Mouse (Mus musculus) megakaryocyte progenitor cell, adult 5-6 weeks (primary cell): ENCODE measurements around the gene Zfp689. TPM values are rescaled to one million over a fixed set of nuclear protein-coding genes. Genes with fewer than 3 reads are reported as not detected.
"Not testable (repeated sequence)": the region's sequence is repeated elsewhere in the genome, so short reads cannot be mapped to it uniquely, and the experiment has no call there.

Experiments used
- ATAC-seq: replicated peaks from 2 replicates; pipeline ENCODE4 v1.8.0; 2016; ENCODE audit warnings: mild to moderate bottlenecking, moderate TSS enrichment, inconsistent platforms; ENCODE audit not compliant: poor library complexity
- total RNA-seq, 2 experiments: library from RNA; stranded (forward) in 1 of 2; stranded (reverse) in 1 of 2; fragments of 157-497, 149-512 nt in 1 of 2; fragments of 200-1000 nt in 1 of 2; gene quantifications; 2 replicates each; pipeline versions ENCODE4 v1.2.3 to v1.2.4; 2015 to 2017

Gene Zfp689
- total RNA-seq (2015) (2.2 and 2.3 TPM in 2 replicates), total RNA-seq (2017) (1.2 and 3.0 TPM in 2 replicates)

DNA sequence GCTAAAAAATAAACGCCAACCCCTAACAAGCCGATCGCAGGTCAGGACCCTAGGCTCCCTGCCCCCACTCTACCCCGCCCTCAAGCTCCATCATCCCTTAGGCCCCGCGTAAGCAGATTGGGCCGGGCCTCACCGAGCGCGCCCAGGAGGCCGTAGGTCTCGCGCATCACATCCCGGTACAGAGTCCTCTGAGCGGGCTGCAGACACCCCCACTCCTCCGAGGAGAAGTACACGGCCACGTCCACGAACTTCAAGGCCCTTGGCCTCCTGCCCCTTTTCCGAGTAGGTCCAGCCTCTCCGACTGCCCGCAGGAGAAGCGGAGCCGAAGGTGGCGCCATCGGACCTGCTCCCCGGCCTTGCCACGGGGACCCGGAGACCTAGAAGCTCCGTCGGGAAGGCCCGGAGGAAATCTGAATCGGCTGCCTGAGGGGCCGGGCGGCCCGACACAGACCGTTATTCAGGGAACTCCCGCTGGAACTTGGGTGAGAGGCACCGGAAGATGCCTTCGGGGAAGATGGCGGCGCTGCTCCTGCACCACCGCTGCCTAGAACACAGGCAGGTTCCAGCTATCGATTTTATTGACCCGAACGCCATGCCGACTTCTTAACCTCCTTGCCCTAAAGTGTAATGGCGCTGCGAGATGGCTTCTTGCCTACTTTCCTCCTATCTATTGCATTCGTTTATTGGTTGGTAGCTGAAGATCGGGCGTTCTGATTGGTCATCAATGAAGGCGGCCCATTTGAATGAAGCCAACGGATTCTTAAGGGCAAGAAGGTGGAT lies at the start of gene Zfp689:
TSS of gene Zfp689 (minus strand) at position 638 of the 780 bp plus-strand sequence.
- ATAC-seq = peak; percentile 96

DNA sequence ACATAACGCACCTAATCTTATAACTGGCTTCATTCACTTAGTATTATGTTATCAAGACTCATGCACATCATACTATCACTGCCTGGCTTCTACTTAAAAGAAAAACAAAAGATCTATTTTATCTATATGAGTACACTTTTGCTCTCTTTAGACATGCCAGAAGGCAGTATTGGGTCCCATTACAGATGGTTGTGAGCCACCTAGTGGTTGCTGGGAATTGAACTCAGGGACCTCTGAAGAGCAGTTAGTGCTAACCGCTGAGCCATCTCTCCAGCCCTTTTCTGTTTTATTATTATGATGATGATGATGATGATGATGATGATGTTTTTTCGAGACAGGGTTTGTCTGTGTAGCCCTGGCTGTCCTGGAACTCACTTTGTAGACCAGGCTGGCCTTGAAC lies 49.4 kb upstream of the Zfp689 start:
- peak; percentile 52 for ATAC-seq

DNA sequence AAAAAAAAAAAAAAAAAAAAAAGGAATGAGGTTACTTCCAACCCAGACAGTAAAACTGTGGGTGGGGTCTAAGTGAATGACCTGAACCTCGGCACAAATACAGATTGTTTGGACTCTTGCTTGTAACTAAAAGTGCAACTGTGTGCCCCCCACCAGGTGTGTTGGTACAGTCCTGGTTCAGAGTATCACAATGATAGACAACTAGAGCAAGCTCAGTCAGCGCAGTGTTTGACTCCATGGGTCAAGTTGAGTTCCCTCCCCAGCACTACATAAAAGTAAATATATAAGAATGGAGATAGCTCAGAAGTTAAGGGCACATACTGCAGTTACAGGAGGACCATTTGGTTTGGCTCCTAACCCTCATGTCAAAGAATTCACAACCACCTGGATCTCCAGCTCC lies 48.4 kb upstream of the Zfp689 start:
- no peak for ATAC-seq

DNA sequence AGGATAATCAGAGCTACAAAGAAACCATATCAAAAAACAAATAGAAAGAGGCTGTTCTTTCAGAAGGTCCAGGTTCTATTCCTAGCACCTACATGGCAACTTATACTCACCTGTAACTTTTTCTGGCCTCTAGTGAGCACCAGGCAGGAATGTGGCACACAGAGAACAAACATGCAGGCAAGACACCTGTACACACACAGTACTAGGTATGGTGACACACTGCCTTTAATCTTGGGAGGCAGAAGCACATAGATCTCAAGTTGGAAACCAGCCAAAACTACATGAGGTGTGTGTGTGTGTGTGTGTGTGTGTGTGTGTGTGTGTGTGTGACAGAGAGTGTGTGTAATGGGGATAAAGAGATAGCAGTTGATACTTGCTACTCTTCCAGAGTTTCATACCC lies 45.7 kb upstream of the Zfp689 start:
- ATAC-seq = no peak; the same call in 1 of the 2 replicates

DNA sequence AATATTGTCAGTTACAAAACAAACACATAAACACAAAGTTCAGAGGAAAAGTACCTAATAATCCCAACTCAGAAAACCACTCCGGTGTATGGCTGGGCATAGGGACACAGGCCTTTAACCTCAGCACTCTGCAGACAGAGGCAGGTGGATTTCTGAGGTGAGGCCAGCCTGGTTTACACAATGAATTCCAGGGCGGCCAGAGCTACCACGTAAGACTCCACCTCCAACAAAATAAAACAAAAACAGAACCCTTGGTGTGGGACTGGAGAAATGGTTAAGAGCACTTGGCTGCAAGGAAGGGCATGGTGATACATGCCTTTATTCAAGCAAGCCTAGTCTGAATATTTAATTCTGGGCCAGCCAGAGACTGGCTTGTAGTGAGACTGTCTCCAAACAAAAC lies 42.9 kb upstream of the Zfp689 start:
- no peak for ATAC-seq

DNA sequence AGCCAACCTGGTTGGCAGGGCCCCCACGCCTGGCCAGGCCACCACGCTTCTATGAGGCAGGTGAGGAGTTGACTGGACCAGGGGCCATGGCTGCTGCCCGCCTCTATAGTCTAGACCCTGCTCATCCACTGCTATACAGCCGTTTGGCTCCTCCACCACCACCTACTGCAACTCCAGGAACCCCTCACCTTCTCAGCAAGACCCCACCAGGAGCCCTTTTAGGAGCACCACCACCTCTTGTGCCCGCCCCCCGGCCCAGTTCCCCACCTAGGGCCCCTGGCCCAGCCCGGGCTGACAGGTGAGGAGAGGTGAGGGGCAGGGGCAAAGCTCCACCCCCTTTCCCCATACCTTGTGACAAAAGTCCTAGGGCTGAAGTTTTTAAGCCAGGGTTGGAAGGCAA lies 41.0 kb upstream of the Zfp689 start:
- no peak for ATAC-seq

DNA sequence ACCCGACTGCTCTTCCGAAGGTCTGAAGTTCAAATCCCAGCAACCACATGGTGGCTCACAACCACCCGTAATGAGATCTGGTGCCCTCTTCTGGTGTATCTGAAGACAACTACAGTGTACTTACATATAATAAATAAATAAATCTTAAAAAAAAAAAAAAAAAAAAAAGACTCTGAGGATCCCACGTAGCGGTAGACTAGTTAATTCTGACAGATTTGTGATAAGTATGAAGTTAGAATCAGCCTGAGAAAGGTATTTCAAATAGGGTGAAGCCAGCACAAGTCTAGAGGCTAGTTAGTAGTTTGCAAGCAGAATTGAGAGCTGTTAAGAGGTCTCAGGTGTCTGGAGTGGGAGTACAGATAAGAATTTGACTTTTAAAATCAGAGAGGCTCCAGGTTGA lies 39.4 kb upstream of the Zfp689 start:
- ATAC-seq = not testable (repeated sequence)

DNA sequence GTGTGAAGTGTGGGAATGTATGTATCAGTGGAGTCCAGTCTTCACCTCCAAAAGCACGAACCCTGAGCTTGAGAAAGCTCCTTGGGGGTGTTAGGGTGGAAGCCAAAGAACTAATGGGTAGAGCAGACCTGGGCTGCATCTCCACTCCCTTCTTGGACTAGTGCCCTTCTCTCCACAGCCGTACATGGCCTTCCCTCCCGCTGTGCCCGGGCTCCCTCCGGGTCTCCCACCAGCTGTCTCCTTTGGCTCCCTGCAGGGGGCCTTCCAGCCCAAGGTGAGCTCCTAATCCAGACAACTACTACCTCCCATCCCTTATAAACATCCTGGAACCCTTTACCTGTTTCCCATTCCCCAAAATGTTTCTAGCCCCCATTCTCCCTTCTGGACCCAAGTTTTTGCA lies 36.5 kb upstream of the Zfp689 start:
- ATAC-seq = no peak

DNA sequence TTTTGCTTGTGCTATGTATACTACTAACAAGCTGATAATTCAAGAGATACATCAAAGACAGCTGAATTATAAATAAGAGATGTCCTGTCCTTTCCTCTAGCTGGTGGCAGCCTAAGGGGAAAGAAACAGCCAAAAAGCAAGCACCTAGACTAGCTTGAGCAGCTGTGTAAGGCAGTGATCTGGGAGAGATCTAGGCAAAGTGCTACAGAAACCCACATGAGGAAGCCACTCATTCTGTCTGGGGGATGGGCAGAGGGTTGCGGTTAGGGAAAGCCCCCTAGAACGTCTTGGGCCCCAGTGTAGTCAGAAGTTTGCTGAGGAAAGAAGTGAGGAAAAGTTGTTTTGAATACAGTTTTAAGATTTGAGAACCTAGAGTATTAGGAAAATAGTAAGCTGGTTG lies 31.4 kb upstream of the Zfp689 start:
- no peak for ATAC-seq

DNA sequence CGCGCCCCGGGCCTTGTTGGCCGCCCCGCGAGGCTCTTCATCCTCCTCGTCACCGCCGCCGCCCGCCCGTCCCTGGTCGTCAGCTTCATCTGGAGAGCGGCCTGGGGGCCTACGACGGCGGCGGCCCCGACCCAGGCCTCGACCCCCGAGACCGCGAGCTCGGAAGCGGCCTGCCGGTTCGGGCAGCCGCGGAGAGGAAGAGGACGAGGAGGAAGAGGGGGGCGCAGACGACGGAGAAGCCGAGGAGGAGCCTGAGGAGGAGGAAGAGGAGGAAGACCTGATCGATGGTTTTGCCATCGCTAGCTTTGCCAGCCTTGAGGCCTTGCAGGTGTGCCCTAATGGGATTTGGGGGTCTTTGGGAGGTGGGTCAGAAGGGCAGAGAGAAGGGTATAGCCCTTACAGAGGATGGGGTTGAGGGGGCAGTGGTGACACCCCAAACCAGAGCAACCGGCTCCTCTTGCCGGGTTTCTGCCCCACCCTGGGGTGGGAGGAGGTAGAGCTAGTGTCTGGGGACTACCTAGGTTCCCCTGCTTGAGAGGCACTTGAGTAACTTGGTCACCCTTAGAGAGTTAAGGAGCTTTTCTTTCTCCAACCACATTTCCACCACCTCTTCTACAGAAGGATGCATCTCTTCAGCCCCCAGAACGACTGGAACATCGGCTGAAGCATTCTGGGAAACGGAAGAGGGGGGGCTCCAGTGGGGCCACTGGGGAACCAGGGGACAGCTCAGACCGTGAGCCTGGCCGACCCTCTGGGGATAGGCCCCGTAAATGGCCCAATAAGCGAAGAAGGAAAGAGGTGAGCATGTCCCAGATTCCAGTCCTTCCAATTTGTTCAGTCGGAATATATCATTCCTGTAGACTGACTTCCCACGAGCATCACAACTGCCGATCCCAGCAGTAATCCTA lies 30.6 kb upstream of the Zfp689 start:
- no peak for ATAC-seq

DNA sequence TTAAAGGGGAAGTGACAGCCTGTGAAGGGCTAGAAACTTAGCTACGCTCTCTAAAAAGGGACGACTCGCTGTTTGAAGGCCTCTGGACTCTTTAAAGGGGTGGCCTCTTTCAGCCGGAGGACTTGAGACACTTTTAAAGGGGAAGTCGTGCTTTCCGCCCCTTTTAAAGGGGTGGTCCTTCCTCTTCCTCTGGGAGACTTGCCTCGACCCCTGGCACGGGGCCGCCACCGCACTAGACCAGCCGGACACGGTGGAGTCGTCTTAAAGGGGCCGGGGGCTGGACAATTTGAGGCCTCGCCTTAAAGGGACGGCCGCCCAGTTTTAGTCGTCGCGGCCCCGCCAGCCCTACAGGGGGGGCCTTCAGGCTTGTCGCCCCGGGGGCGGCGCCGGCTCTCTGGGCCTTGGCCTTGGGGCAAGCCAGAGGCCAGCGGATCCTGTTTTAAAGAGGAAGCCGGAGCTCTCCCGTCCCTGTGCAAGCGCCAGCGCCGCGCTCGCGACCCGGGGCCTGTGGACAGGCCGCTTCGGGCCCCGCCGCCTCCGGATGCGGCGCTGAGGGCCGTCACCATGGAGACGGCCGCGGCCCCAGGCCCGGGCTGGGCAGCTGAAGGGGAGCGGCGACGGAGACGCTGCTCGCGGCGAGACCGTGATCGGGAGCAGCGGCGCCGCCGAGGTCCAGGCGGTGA lies 29.8 kb upstream of the Zfp689 start, which contains the start of gene Fbrs:
TSS of gene Fbrs (plus strand) at position 565 of the 683 bp plus-strand sequence.
- ATAC-seq = peak; percentile 44

DNA sequence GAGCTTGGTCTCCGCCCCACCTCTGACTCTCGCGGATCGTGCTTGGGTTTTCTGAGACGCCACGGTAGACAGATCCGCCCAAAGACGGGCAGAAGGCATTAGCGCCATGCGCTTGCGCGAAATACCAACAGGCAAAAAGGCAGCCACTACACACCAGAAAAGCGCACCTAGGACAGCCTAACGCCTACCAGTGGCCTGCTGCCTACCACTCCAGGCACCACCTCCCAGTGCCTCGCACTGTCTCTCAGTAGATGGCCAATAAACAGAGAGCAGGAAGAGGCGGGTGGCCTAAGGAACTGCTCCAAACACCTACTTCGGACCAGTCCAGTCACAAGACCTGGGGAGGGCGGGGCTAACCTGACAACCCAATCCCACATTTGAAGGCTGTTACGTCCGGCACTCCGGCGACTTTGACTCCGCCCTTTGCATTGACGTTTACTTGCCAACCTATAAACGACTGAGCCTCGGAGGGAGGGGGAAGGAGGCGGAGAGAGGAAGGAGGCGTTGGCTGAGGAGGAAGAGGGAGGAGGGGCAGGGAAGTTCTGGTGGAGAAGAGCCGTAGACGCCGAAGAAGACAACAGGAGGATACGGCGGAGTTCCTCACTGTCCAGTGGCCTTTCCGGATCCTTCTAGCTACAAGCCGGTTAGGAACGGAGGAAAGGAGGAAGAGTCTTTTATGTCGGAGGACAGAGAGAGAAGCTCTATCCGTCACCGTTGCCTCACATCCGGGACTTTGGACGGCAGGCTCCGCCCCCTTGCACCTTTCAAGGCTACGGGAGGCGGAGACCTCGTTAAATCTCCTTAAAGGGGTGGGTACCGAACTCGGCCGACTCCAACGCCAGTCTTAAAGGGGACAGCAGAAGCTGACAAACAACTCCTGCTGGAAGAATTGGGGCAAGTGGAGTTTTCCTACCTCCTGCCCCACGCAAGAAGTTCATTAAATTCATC lies 29.0 kb upstream of the Zfp689 start:
- peak; percentile 78 for ATAC-seq

DNA sequence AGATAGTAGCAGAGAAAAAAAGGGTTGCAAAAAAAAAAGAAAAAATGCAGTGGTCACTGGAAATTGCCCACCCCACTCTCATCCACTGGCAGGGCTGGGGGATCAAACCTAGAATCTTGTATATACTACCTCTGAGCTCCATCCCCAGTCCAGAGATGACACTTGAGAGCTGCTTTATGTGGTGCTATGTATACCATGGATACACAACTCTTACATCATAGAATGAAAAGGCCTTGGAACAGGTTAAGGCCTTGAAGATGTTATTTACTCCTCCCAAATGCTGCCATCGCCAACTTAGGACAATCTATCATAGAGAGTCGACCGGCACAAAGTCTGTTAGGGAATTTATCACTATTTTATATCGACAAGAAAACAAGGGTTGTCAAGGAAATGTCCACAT lies 27.9 kb upstream of the Zfp689 start:
- no peak for ATAC-seq

DNA sequence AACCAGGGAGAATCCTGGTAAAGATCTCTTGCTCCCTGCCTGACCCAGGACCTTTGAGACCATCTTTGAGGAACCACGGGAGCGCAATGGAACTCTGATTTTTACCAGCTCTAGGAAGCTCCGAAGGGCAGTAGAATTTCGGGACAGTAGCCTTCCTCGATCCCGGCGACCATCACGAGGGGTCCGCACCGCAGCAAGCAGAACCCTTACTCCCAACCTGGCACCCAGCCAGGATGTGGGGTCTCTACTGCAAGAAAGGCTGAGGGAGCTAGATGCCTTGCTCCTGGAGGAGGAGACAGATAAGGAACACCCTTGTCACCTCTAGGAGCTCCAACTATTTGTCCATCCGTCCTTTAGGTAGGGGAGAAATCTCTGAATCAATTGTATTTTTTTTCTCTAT lies 27.4 kb upstream of the Zfp689 start:
- no peak for ATAC-seq

DNA sequence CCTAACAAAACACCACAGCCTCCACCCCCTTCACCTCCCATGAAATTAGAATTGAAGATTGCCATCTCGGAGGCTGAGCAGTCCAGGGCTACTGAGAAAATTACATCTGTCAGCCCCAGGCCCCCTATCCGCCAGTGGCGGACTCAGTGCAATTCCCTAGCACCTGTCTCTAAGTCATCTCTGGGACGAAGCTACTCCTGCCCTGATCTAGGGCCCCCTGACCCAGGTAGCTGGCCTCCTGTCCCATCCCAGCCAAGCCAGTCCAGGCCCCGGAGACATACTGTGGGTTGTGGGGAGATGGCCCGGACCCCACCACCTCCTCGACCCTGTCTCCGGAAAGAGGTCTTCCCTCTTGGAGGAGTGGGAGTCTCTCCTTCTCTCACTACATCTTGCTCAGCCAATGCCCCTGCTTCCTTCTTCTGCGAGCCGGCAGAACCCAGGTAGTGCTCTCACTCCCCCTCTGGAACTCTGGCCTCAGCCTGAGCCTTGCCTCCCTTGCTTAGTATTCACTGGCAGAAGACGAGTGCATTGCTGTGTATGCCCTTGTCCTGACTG lies 26.3 kb upstream of the Zfp689 start:
- ATAC-seq = no peak

DNA sequence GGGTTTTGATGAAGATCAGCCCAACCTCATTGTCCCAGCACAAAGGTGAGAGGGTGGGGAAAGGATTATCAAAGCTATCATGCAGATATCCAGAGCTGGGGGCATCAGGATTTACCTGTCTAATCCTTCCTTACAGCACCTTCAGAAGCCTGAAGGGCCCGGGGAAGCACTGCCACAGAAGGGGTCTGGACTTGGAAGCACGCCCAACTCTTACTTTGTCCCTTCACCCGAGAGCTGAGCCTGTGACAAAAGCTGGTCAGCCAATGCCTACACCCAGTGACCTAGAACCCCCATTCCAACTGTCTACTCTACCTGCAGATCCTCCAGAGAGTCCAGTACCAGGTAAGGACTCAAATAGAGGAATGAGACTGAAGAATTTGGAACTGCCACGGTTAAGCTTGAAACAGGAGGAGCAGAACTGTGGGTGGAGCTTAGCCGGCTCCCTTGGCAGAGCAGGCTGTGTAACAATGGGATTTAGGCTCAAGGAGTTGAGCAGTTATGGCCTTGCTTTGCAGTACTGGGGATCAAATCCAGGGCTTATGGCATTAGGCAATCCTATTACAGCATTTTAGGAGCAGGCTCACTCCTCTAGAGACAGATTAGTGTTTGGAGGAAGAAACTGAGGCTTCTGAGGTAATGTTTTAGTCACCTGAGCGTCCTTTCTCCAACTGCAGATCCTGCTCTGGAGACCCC lies 25.6 kb upstream of the Zfp689 start:
- no peak for ATAC-seq

DNA sequence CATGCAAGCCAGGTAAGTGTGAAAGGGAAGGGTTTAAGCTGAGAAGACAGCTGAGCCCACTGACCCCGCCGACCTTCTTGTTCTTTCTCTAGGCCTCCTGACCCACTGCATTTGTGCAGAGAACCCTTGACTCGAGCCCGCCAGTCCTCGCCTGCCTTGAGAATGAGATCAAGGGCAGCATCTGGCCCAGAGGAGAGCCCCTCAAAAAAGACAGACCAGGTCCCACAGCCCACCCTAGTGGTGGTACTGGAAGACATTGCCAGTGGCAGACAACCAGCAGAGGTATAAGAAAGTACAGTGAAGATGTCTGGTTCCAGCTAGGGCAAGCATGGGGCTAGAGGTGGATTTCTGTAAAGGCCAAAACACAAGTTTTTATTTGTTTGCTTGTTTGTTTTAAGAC lies 24.7 kb upstream of the Zfp689 start:
- no peak for ATAC-seq

DNA sequence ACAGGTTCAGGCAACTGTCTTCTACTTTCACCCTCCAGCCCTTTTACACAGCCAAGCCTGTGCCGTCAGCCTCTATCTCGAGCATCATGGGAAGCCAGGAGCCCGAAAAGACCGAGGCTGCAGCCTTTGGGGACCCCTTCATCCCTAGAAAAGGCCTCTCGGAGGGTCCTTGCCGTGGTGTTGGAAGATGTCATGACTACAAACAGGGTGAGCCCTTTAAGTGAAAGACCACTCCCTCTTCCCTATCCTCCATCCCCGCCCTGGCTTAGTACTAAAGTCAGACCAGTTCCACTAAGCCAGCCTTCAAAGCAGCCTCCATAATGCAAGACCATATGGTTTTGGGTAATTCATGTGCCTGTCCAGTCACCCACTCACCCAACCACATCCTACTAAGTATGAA lies 23.1 kb upstream of the Zfp689 start:
- no peak for ATAC-seq

DNA sequence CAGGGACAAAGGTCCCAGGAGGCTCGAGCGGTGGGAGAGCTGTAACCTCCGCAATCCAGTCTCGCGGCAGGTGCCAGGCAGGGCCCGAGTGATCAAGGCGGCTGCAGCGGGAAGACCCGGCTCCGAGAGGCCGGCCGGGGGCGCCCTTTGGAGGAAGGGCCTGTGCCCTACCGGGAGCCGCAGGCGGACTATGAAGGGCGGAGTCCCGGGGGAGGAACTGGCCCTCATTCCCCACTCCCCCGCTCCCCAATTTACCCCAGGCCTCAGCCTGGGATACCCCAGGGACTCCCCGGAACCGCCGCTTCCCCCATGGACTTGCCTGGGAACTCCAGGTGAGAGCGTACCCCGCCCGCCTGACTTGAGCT lies 22.7 kb upstream of the Zfp689 start:
- peak; percentile 37 for ATAC-seq
